Mouse (Mus musculus) kidney, adult 9 months (tissue): ENCODE results near the gene Spink8.

Source experiments
- DNase-seq: peaks from one replicate; pipeline ENCODE4 v3.0.0; 2022

Gene Spink8

GRCm38 (mm10) chr9:109870983-109871572 lies 59.0 kb downstream of the Spink8 start:
- peak; percentile 67 for DNase-seq

- DNase-seq = peak; percentile 99
Measured at GRCm38 (mm10) chr9:109874797-109875691, 63.0 kb downstream of the Spink8 start, which contains the start of gene Cdc25a. TSS of gene Cdc25a (plus strand) at chr9:109875579.

- DNase-seq = no peak
Measured at GRCm38 (mm10) chr9:109875695-109876601, 63.9 kb downstream of the Spink8 start.
